Mouse (Mus musculus) embryonic fibroblast, embryonic 13.5 days (primary cell): ENCODE results near the gene Ptn.

Experiments
- CTCF ChIP-seq: IDR thresholded peaks from 2 replicates; pipeline ENCODE4 v1.5.1; 2011; ENCODE audit warnings: mild to moderate bottlenecking, control low read depth, low read length, moderate library complexity, borderline replicate concordance; ENCODE audit not compliant: insufficient read depth
- POLR2A ChIP-seq: IDR thresholded peaks from 2 replicates; pipeline ENCODE4 v1.6.1; 2011; ENCODE audit warnings: low read depth, mild to moderate bottlenecking, control low read depth, low read length, moderate library complexity

DNA sequence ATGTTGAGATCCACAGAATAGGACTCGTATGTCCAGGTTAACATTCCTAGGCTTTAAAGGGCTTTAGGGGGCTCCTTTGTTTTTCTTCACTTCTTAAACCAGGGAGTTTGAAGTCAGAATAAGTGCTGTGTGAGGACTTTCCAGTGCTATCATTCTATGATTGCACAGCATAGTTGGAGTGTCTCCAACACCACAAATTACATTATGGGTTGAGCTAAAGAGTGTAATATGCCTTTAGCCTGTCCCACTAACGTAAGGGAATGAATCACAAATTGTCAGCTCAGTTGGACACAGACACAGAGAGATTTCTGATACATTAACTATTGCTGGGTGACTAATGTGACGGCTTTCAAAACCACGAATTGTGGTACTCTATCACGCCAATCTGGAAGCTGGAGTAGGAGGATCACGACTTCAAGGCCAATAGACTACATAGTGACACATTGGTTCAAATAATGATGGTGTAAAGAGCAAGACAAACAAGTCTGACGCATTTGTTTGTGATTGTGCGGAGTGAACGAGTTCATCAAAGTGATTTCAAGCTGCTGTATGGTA is 20.4 kb upstream of the Ptn start:
- TF ChIP-seq CTCF, result no peak
- no peak for TF ChIP-seq POLR2A
